Mouse (Mus musculus) liver, adult 2 months (tissue): Measurements from ENCODE around the gene Psmd12.

Experiments used
- CTCF ChIP-seq: fragments of 200-500 bp; IDR thresholded peaks from 2 replicates; pipeline ENCODE4 v1.5.1; 2011; ENCODE audit warnings: low read depth, low read length, control low read depth
- POLR2A ChIP-seq: fragments of 200-500 bp; IDR thresholded peaks from 2 replicates; pipeline ENCODE4 v1.6.1; 2011; ENCODE audit warnings: low read length, control low read depth; ENCODE audit not compliant: insufficient read depth; ENCODE audit errors: extremely low read depth

GRCm38 (mm10) chr11:107459828-107460227 is 19.5 kb upstream of the Psmd12 start:
- TF ChIP-seq CTCF: no peak
- TF ChIP-seq POLR2A: no peak
